Mouse (Mus musculus): ENCODE data around the gene Dapp1. TPM values are rescaled to one million over a fixed set of nuclear protein-coding genes. Genes with fewer than 3 reads are reported as not detected.

Gene Dapp1
- total RNA-seq (2023): 73.4 to 87.5 TPM (median 80.8 TPM) in 4 replicates

GRCm38 (mm10) chr3:137981382-137981750 lies at the start of gene Dapp1:
Gene Dapp1, minus strand, starts transcription at chr3:137981545.

GRCm38 (mm10) chr3:137918172-137918931 lies 63.0 kb downstream of the Dapp1 start, which contains the start of gene Lamtor3:
Gene Lamtor3, plus strand, starts transcription at chr3:137918506.

Other genes starting within 250 kb of the Dapp1 start
- 84.2 to 110 TPM (median 97.5 TPM) in 4 replicates for gene H2afz, start 117.1 kb downstream of the Dapp1 start, total RNA-seq (2023)
- 2.8 to 5.8 TPM (median 3.6 TPM) in 4 replicates for gene Dnajb14, start 113.9 kb downstream of the Dapp1 start, total RNA-seq (2023)
- 61.5 to 73.0 TPM (median 70.7 TPM) in 4 replicates for gene Lamtor3, start 63.0 kb downstream of the Dapp1 start, total RNA-seq (2023)
- not detected in 4 replicates for gene 1110002E22Rik, start 83.5 kb upstream of the Dapp1 start, total RNA-seq (2023)
- not detected in 4 replicates for gene Gm5105, start 85.8 kb upstream of the Dapp1 start, total RNA-seq (2023)
- gene Trmt10a, start 161.9 kb upstream of the Dapp1 start, total RNA-seq (2023): 7.1 to 11.6 TPM (median 10.3 TPM) in 4 replicates
- 2.1 to 2.6 TPM (median 2.4 TPM) in 4 replicates for gene Mttp, start 163.4 kb upstream of the Dapp1 start, total RNA-seq (2023)
- gene 4930579F01Rik, start 212.3 kb upstream of the Dapp1 start, total RNA-seq (2023): not detected in 4 replicates
- not detected in 4 replicates for gene Adh7, start 236.2 kb upstream of the Dapp1 start, total RNA-seq (2023)